Mouse (Mus musculus) neural tube, embryonic 14.5 days (tissue): ENCODE measurements at regions not wholly inside any gene's neighbourhood (a gene's known extent, or its start where the extent isn't known, plus 50 kb on each side); places are given as distances from the start of the nearest gene placed in this dataset.

Experiments
- ATAC-seq: fragments of 200-750 bp; cut with Nextera tagmentation; 2 replicates; pipeline ENCODE4 v1.8.0; 2017; ENCODE audit warnings: low read depth, mild to moderate bottlenecking, moderate TSS enrichment, moderate library complexity
- H3K27ac ChIP-seq: fragments of 300-500 bp; sonication (generic); 2 replicates; pipeline ENCODE4 v1.5.1; 2014; ENCODE audit warnings: low read depth, mild to moderate bottlenecking, control low read depth, low read length, moderate library complexity, mixed read lengths
- H3K27me3 ChIP-seq: fragments of 300-500 bp; sonication (generic); 2 replicates; pipeline ENCODE4 v1.6.1; 2014; ENCODE audit warnings: low read length; ENCODE audit not compliant: control insufficient read depth, insufficient read depth
- H3K36me3 ChIP-seq: fragments of 300-500 bp; sonication (generic); 2 replicates; pipeline ENCODE4 v1.6.1; 2014; ENCODE audit warnings: low read length, mixed read lengths; ENCODE audit not compliant: control insufficient read depth, insufficient read depth
- H3K4me1 ChIP-seq: fragments of 300-500 bp; sonication (generic); 2 replicates; pipeline ENCODE4 v1.6.1; 2014; ENCODE audit warnings: low read length; ENCODE audit not compliant: control insufficient read depth, insufficient read depth
- H3K4me2 ChIP-seq: fragments of 300-500 bp; sonication (generic); 2 replicates; pipeline ENCODE4 v1.6.1; 2014; ENCODE audit warnings: mild to moderate bottlenecking, low read depth, low read length, control low read depth
- H3K4me3 ChIP-seq: fragments of 300-500 bp; sonication (generic); 2 replicates; pipeline ENCODE4 v1.5.1; 2014; ENCODE audit warnings: low read depth, low read length, control low read depth, mixed read lengths
- H3K9ac ChIP-seq: fragments of 300-500 bp; sonication (generic); replicated peaks from 2 replicates; pipeline ENCODE4 v1.6.1; 2014; ENCODE audit warnings: low read depth, mild to moderate bottlenecking, control low read depth, low read length, mixed read lengths
- H3K9me3 ChIP-seq: fragments of 300-500 bp; sonication (generic); 2 replicates; pipeline ENCODE4 v1.6.1; 2016; ENCODE audit warnings: low read length; ENCODE audit not compliant: control insufficient read depth
- WGBS: fragments of 180-500 bp; shearing (Covaris S2); extraction: QIAGEN DNeasy Blood & Tissue Kit; methylation state at CpG from one replicate; pipeline ENCODE4 v1.1.7; 2014; 5-methylcytosine and 5-hydroxymethylcytosine counted together

DNA sequence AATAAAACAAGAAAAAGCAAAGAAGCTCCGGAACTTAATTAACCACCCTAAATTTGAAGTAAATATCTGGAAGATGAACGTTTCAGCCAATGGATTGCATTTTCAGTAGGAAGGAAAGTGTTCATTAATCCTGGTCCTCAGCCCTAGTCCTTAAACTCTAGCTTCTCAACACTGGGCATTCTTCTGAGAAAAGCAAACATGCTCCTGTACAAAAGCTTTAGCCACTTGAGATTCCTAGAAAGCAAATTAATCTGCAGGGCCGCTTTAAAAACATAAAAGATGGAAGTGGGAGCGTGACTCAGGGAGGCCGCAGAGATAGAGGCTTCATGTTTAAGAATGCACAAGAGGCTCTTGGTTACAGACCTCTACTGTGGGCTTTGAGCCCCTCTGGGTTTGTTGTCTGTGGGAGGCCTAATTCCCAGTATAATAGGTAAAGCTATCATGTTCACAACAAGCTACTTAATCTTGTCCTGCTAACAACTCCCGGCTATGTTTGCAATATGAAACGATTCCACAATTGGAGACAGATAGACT, 1342.3 kb upstream of the Flrt2 start:
- no peak overlapping the region for H3K27ac ChIP-seq
- no peak overlapping the region for H3K4me2 ChIP-seq
- H3K36me3 ChIP-seq = no peaks in the 10 kb centered on the region
- no peak overlapping the region for H3K9ac ChIP-seq
- ATAC-seq = no peak
- H3K4me1 ChIP-seq = no peaks in the 10 kb centered on the region
- no peaks in the 10 kb centered on the region for H3K9me3 ChIP-seq
- WGBS = 54% methylated on average over 7 of the region's 7 CpGs
- no peak overlapping the region for H3K4me3 ChIP-seq
- no peaks in the 10 kb centered on the region for H3K27me3 ChIP-seq

GRCm38 (mm10) chr12:94364269-94364668, 1327.8 kb upstream of the Flrt2 start:
- no peak overlapping the region for H3K4me3 ChIP-seq
- no peaks in the 10 kb centered on the region for H3K4me1 ChIP-seq
- H3K9me3 ChIP-seq = no peaks in the 10 kb centered on the region
- no peak for ATAC-seq
- H3K27ac ChIP-seq = no peak overlapping the region
- H3K27me3 ChIP-seq = no peaks in the 10 kb centered on the region
- H3K9ac ChIP-seq = no peak overlapping the region
- WGBS = 38% methylated on average over 6 of the region's 6 CpGs
- H3K4me2 ChIP-seq = no peak overlapping the region
- no peaks in the 10 kb centered on the region for H3K36me3 ChIP-seq

DNA sequence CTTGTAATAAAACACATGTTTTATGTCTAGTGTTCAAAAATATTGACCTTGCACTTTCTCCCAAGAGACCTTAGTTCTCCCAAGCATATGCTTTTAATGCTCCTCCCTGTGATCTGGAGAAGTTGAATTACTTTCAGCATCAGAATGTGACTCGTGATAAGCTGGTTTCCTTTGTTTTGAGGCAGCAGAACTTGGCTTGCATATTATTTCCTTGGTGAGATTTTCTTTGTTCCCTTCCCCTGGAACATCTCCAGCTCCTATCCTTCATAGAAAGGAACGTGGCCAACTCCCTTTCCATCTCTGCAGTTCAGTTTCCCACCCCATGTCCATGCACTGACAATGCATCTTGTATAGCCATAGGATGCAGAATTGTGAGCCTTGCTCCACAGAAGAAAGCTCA, 1292.0 kb upstream of the Flrt2 start:
- no peaks in the 10 kb centered on the region for H3K27me3 ChIP-seq
- H3K9ac ChIP-seq = no peak overlapping the region
- 58% methylated on average over 2 of the region's 2 CpGs for WGBS
- ATAC-seq = no peak
- H3K4me2 ChIP-seq = no peak overlapping the region
- H3K4me3 ChIP-seq = no peak overlapping the region
- no peaks in the 10 kb centered on the region for H3K4me1 ChIP-seq
- no peak overlapping the region for H3K27ac ChIP-seq
- no peaks in the 10 kb centered on the region for H3K36me3 ChIP-seq
- no peaks in the 10 kb centered on the region for H3K9me3 ChIP-seq

- 74% methylated on average over 5 of the region's 5 CpGs for WGBS
- no peaks in the 10 kb centered on the region for H3K27me3 ChIP-seq
- no peak overlapping the region for H3K4me3 ChIP-seq
- no peak overlapping the region for H3K9ac ChIP-seq
- ATAC-seq = no peak
- no peaks in the 10 kb centered on the region for H3K4me1 ChIP-seq
- no peak overlapping the region for H3K27ac ChIP-seq
- H3K4me2 ChIP-seq = no peak overlapping the region
- no peaks in the 10 kb centered on the region for H3K9me3 ChIP-seq
- H3K36me3 ChIP-seq = no peaks in the 10 kb centered on the region
These were observed 1271.1 kb upstream of the Flrt2 start for GRCm38 (mm10) chr12:94420918-94421317.

GRCm38 (mm10) chr12:94421743-94422142, 1270.3 kb upstream of the Flrt2 start:
- WGBS = 82% methylated on average over 3 of the region's 3 CpGs
- no peak overlapping the region for H3K27ac ChIP-seq
- ATAC-seq = no peak
- H3K4me3 ChIP-seq = no peak overlapping the region
- no peak overlapping the region for H3K4me2 ChIP-seq
- no peaks in the 10 kb centered on the region for H3K27me3 ChIP-seq
- H3K36me3 ChIP-seq = no peaks in the 10 kb centered on the region
- H3K4me1 ChIP-seq = no peaks in the 10 kb centered on the region
- no peak overlapping the region for H3K9ac ChIP-seq
- H3K9me3 ChIP-seq = no peaks in the 10 kb centered on the region

DNA sequence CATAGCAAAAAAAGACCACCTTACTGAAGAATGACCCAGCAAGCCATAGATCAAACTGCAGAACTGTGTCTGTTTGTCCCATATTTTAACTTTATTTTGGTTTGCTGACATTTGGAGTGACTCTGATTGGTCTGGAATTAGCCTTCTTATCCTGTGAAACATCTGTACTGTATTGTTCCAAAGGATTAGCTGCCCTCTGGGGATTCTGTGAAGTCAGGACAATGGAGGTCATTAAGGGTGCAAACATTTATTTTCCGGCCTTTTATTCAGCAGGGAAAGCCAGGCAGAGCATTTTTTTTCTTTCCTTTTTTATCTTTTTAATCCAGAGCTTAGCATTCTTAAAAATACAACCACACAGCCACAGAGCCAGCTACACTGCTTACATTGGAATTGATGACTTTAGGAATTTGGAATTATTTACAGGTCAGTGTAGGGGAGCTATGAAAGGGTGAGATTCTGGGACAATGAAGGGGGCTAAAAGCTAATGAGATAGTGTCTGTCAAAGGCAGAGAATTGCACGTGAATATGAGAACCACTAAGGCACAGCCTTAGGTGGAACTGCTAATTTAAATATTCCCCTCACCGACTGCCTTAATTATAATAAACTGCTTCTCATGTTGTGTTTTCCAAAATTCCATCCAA, 1267.6 kb upstream of the Flrt2 start:
- 6% methylated on average over 3 of the region's 3 CpGs for WGBS
- Histone ChIP-seq H3K9ac (no peak overlapping the region), H3K4me1 (no peaks in the 10 kb centered on the region), H3K9me3 (no peaks in the 10 kb centered on the region), H3K36me3 (no peaks in the 10 kb centered on the region), H3K27ac (no peak overlapping the region), H3K27me3 (no peaks in the 10 kb centered on the region), H3K4me3 (no peak overlapping the region), H3K4me2 (no peak overlapping the region)
- no peak for ATAC-seq

DNA sequence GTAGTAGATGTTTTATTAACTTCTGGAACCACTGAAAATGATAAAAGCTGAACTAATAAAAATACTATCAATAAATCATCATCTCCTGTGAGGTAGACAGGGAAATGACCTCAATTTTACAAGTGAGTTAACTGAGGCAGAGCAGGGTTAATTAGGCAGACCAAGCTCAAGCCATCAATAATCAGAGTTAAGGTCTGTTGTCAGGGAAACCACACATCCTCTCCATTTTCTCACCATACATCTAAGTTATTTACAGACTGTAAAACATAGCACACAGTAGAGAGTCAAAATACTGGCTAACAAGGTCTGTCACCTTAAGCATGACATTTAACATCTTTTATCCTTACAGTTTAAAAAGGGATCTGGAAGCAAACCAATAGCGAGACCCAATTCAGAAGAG, 1242.5 kb upstream of the Flrt2 start:
- no peak overlapping the region for H3K4me3 ChIP-seq
- no peaks in the 10 kb centered on the region for H3K36me3 ChIP-seq
- H3K27ac ChIP-seq = no peak overlapping the region
- no peaks in the 10 kb centered on the region for H3K27me3 ChIP-seq
- no peak for ATAC-seq
- no peak overlapping the region for H3K9ac ChIP-seq
- no peak overlapping the region for H3K4me2 ChIP-seq
- WGBS = 55% methylated on average over 1 of the region's 1 CpGs
- no peaks in the 10 kb centered on the region for H3K9me3 ChIP-seq
- no peaks in the 10 kb centered on the region for H3K4me1 ChIP-seq

DNA sequence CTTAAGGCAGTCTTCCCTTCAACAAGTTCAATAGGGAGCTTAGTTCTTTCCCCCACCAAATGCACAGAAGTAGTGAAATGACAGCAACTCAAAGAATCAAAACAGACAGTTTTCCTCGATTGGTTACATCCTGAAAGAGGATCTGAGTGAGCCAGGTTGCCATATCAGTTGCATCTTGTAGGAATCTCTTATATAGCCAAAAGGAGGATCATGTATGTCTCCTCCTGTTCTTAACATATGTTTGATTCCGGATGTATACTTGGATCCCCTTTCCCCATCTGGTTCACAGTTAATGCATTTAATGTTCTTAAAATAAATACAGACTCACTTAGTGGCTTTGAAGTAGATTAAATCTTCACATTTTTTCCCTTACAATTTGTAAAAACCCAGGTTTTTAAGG, 1224.0 kb upstream of the Flrt2 start:
- H3K9me3 ChIP-seq = no peaks in the 10 kb centered on the region
- no peaks in the 10 kb centered on the region for H3K36me3 ChIP-seq
- H3K27me3 ChIP-seq = no peaks in the 10 kb centered on the region
- H3K4me2 ChIP-seq = no peak overlapping the region
- no peaks in the 10 kb centered on the region for H3K4me1 ChIP-seq
- no peak overlapping the region for H3K9ac ChIP-seq
- no peak overlapping the region for H3K4me3 ChIP-seq
- WGBS = 67% methylated on average over 2 of the region's 2 CpGs
- no peak for ATAC-seq
- no peak overlapping the region for H3K27ac ChIP-seq

- Histone ChIP-seq H3K36me3 (no peaks in the 10 kb centered on the region), H3K27me3 (no peaks in the 10 kb centered on the region), H3K9me3 (no peaks in the 10 kb centered on the region), H3K4me3 (no peak overlapping the region), H3K27ac (no peak overlapping the region), H3K4me2 (no peak overlapping the region), H3K9ac (no peak overlapping the region), H3K4me1 (no peaks in the 10 kb centered on the region)
- WGBS = 88% methylated on average over 3 of the region's 3 CpGs
- ATAC-seq = no peak
These were observed 1223.4 kb upstream of the Flrt2 start for GRCm38 (mm10) chr12:94468609-94469008.
